7 mouse cellular contexts compared by ENCODE assay signal in genomic region chr9:44708429-44708765, GRCm38 (mm10). TPM values are rescaled to one million over a fixed set of nuclear protein-coding genes. Genes with fewer than 3 reads are reported as not detected.
DNase-seq lines count a peak whose midpoint lies in the region; ATAC-seq and TF ChIP-seq lines count a peak whose summit lies in the region.

No protein-coding gene starts in this region.

- no peaks in the 10 kb centered on the region; the same call in 1 of the 2 replicates for H3K27me3 ChIP-seq in intestine, postnatal 0 days (replicated peaks; ENCODE audit: control insufficient read depth, insufficient read depth, low read length)
- H3K27me3 ChIP-seq in neural tube, embryonic 15.5 days (replicated peaks): no peaks in the 10 kb centered on the region

- no peaks in the 10 kb centered on the region; the same call in 1 of the 2 replicates for H3K4me1 ChIP-seq in intestine, postnatal 0 days (replicated peaks; ENCODE audit: control insufficient read depth, insufficient read depth, low read length)
- peaks cover 23% of the 10 kb centered on the region for H3K4me1 ChIP-seq in neural tube, embryonic 15.5 days

- H3K36me3 ChIP-seq in intestine, postnatal 0 days (ENCODE audit: control insufficient read depth, insufficient read depth): peaks cover 17% of the 10 kb centered on the region; the same call in 1 of the 2 replicates
- H3K36me3 ChIP-seq in neural tube, embryonic 15.5 days: peaks cover 60% of the 10 kb centered on the region

- H3K4me2 ChIP-seq in intestine, postnatal 0 days (replicated peaks; ENCODE audit: low read depth): peak overlapping the region; percentile 82
- peak overlapping the region; percentile 53 for H3K4me2 ChIP-seq in neural tube, embryonic 15.5 days

- H3K9ac ChIP-seq in intestine, postnatal 0 days (ENCODE audit: low read depth, low read length): peak overlapping the region; percentile 18; the same call in 1 of the 2 replicates
- H3K9ac ChIP-seq in neural tube, embryonic 15.5 days (replicated peaks): no peak overlapping the region

- peak; percentile 91 to 96 for DNase-seq in adrenal gland, adult (ENCODE audit: inconsistent age in 2 of 2, low spot score in 1 of 2)
- DNase-seq in embryo, embryonic 9.5 days (ENCODE audit: extremely low spot score): peak; percentile 66
- peak; percentile 88 to 89 for DNase-seq in heart, adult 18-20 months
- peak; percentile 83 to 87 for DNase-seq in lung, adult 18-20 months
- DNase-seq in urinary bladder, adult 2 months (ENCODE audit: low spot score): peak; percentile 69

- peak overlapping the region; percentile 41 for H3K4me3 ChIP-seq in intestine, postnatal 0 days (ENCODE audit: low read depth, low read length)
- peak overlapping the region; percentile 24 for H3K4me3 ChIP-seq in neural tube, embryonic 15.5 days (replicated peaks)

- peak; percentile 66 for TF ChIP-seq CTCF in intestine, postnatal 0 days (IDR thresholded peaks at IDR 0.05; ENCODE audit: low read depth)

- H3K27ac ChIP-seq in intestine, postnatal 0 days (ENCODE audit: low read depth, low read length): no peak overlapping the region
- H3K27ac ChIP-seq in neural tube, embryonic 15.5 days (replicated peaks): 0 out of 2 replicates have a peak overlapping the region, but pooled peaks have one; percentile 25

- WGBS in intestine, postnatal 0 days: 2% methylated on average over 23 of the region's 24 CpGs
- 5% methylated on average over 22 of the region's 24 CpGs for WGBS in neural tube, embryonic 15.5 days

- peak; percentile 64 for ATAC-seq in intestine, postnatal 0 days
- ATAC-seq in neural tube, embryonic 15.5 days (ENCODE audit: low FRiP score): peak; percentile 48; the same call in 1 of the 2 replicates

- no peaks in the 10 kb centered on the region for H3K9me3 ChIP-seq in intestine, postnatal 0 days (ENCODE audit: control insufficient read depth)
- H3K9me3 ChIP-seq in neural tube, embryonic 15.5 days (replicated peaks): no peaks in the 10 kb centered on the region

RNA-seq across cellular contexts. Expression of gene Phldb1, which starts 26.6 kb away (rescaled TPM):
- total RNA-seq in heart, adult 18-20 months (2021): 100 to 1,000 TPM; 109 to 125 TPM
- polyA plus RNA-seq in intestine, postnatal 0 days (2015; fragmentation: Nextera tagmentation; extraction: Ambion mirVana): 6.2 and 6.9 TPM in 2 replicates
- polyA plus RNA-seq in neural tube, embryonic 15.5 days (2015; fragmentation: Nextera tagmentation; extraction: Ambion mirVana): 30.2 and 36.1 TPM in 2 replicates
- polyA plus RNA-seq in urinary bladder, adult 2 months (2012; rRNA removed): 75.3 and 87.2 TPM in 2 replicates

RNA-seq across cellular contexts. Expression of gene Treh, which starts 35.4 kb away (rescaled TPM):
- not detected for total RNA-seq in heart, adult 18-20 months (2021)
- 2.1 and 2.4 TPM in 2 replicates for polyA plus RNA-seq in intestine, postnatal 0 days (2015; fragmentation: Nextera tagmentation; extraction: Ambion mirVana)
- not detected in 2 replicates for polyA plus RNA-seq in neural tube, embryonic 15.5 days (2015; fragmentation: Nextera tagmentation; extraction: Ambion mirVana)
- not detected in 2 replicates for polyA plus RNA-seq in urinary bladder, adult 2 months (2012; rRNA removed)

RNA-seq across cellular contexts. Expression of gene Arcn1, which starts 59.2 kb away (rescaled TPM):
- total RNA-seq in heart, adult 18-20 months (2021): 10 to 100 TPM; 82.7 to 82.8 TPM
- polyA plus RNA-seq in intestine, postnatal 0 days (2015; fragmentation: Nextera tagmentation; extraction: Ambion mirVana): 113 and 121 TPM in 2 replicates
- 135 and 145 TPM in 2 replicates for polyA plus RNA-seq in neural tube, embryonic 15.5 days (2015; fragmentation: Nextera tagmentation; extraction: Ambion mirVana)
- polyA plus RNA-seq in urinary bladder, adult 2 months (2012; rRNA removed): 64.2 and 77.2 TPM in 2 replicates

RNA-seq across cellular contexts. Expression of gene Ift46, which starts 59.3 kb away (rescaled TPM):
- total RNA-seq in heart, adult 18-20 months (2021): 10 to 100 TPM; 18.1 to 29.7 TPM
- 52.8 and 56.9 TPM in 2 replicates for polyA plus RNA-seq in intestine, postnatal 0 days (2015; fragmentation: Nextera tagmentation; extraction: Ambion mirVana)
- 133 and 136 TPM in 2 replicates for polyA plus RNA-seq in neural tube, embryonic 15.5 days (2015; fragmentation: Nextera tagmentation; extraction: Ambion mirVana)
- polyA plus RNA-seq in urinary bladder, adult 2 months (2012; rRNA removed): 82.5 and 94.1 TPM in 2 replicates
